ENCODE assay signal across 10 mouse cellular contexts in genomic region chr4:104725673-104726072, GRCm38 (mm10). TPM values are rescaled to one million over a fixed set of nuclear protein-coding genes. Genes with fewer than 3 reads are reported as not detected.
DNase-seq lines count a peak whose midpoint lies in the region; ATAC-seq and TF ChIP-seq lines count a peak whose summit lies in the region.
"Had no signal": no experiment of that assay in that cellular context is flagged by ENCODE, and none has a peak within 500 bp of the region (broad histone marks: within the 10 kb centered on the region; RNA-seq: fewer than 3 reads in every experiment).

No protein-coding gene starts in this region.

- 45% methylated on average over 3 of the region's 3 CpGs for WGBS in hindbrain, embryonic 10.5 days
- WGBS in hindbrain, embryonic 12.5 days: 52% methylated on average over 3 of the region's 3 CpGs
- 48% methylated on average over 3 of the region's 3 CpGs for WGBS in liver, embryonic 14.5 days (ENCODE audit: insufficient replicate concordance)
- WGBS in thymus, adult 2 months: 61% methylated on average over 3 of the region's 3 CpGs

- POLR2A ChIA-PET in Patski (lab: Charles Lee): no interaction called here

- CTCF ChIA-PET in Patski (lab: Charles Lee): interaction anchor here (0.7 to 1.0 kb wide), 3 partner anchors 17 to 153 kb away, joined by 3 read pairs; no protein-coding TSS in a partner anchor

- no peaks in the 10 kb centered on the region for H3K36me3 ChIP-seq in hindbrain, embryonic 10.5 days
- H3K36me3 ChIP-seq in hindbrain, embryonic 12.5 days: no peaks in the 10 kb centered on the region; the same call in 1 of the 2 replicates
- no peaks in the 10 kb centered on the region for H3K36me3 ChIP-seq in liver, embryonic 14.5 days (replicated peaks; ENCODE audit: control insufficient read depth, insufficient read depth, low read depth)
- H3K36me3 ChIP-seq in thymus, adult 2 months (ENCODE audit: control insufficient read depth, insufficient read depth, low read length): no peaks in the 10 kb centered on the region
- H3K36me3 ChIP-seq: heart, embryonic 10.5 days; lung, embryonic 15.5 days had no signal

- no peaks in the 10 kb centered on the region for H3K9me3 ChIP-seq in hindbrain, embryonic 10.5 days
- H3K9me3 ChIP-seq in hindbrain, embryonic 12.5 days (replicated peaks): no peaks in the 10 kb centered on the region
- no peaks in the 10 kb centered on the region for H3K9me3 ChIP-seq in liver, embryonic 14.5 days (ENCODE audit: control insufficient read depth, low read length)
- H3K9me3 ChIP-seq: forebrain, embryonic 12.5 days; heart, embryonic 10.5 days; lung, embryonic 15.5 days had no signal

- H3K4me3 ChIP-seq in hindbrain, embryonic 10.5 days: no peak overlapping the region
- no peak overlapping the region for H3K4me3 ChIP-seq in hindbrain, embryonic 12.5 days
- H3K4me3 ChIP-seq in liver, embryonic 14.5 days (ENCODE audit: insufficient read depth in 1 of 2, low read depth in 2 of 2, low read length in 2 of 2): no peak overlapping the region
- H3K4me3 ChIP-seq in thymus, adult 2 months (ENCODE audit: control insufficient read depth, insufficient read depth, low read length): no peak overlapping the region
- H3K4me3 ChIP-seq: forebrain, embryonic 12.5 days; heart, embryonic 10.5 days; lung, embryonic 15.5 days had no signal

- H3K4me2 ChIP-seq in hindbrain, embryonic 12.5 days (replicated peaks): no peak overlapping the region
- H3K4me2 ChIP-seq in liver, embryonic 14.5 days (ENCODE audit: low read depth): no peak overlapping the region
- H3K4me2 ChIP-seq: forebrain, embryonic 12.5 days; lung, embryonic 15.5 days had no signal

- in situ Hi-C loops in Patski (cut with MboI; ENCODE audit: low pct_unique_long_range_greater_than_20kb): no loop called here

- TF ChIP-seq EP300 in liver, embryonic 14.5 days (IDR thresholded peaks at IDR 0.05; ENCODE audit: low read depth): no peak

- peak; percentile 28; the same call in 1 of the 2 replicates for TF ChIP-seq CTCF in liver, embryonic 14.5 days (IDR thresholded peaks at IDR 0.05; ENCODE audit: low read depth)
- TF ChIP-seq CTCF in Patski (IDR thresholded peaks at IDR 0.05): peak; percentile 30
- TF ChIP-seq CTCF in thymus, adult 2 months (IDR thresholded peaks at IDR 0.05; ENCODE audit: borderline replicate concordance, control insufficient read depth, extremely low read depth, insufficient read depth, low read length, poor library complexity): no peak

- no peak overlapping the region for H3K27ac ChIP-seq in hindbrain, embryonic 10.5 days
- no peak overlapping the region for H3K27ac ChIP-seq in hindbrain, embryonic 12.5 days
- no peak overlapping the region for H3K27ac ChIP-seq in liver, embryonic 14.5 days
- H3K27ac ChIP-seq in thymus, adult 2 months (ENCODE audit: control insufficient read depth, insufficient read depth, low read length): no peak overlapping the region
- H3K27ac ChIP-seq: forebrain, embryonic 12.5 days; heart, embryonic 10.5 days; lung, embryonic 15.5 days had no signal

- H3K9ac ChIP-seq in hindbrain, embryonic 12.5 days: no peak overlapping the region
- H3K9ac ChIP-seq in liver, embryonic 14.5 days (replicated peaks): no peak overlapping the region
- H3K9ac ChIP-seq: forebrain, embryonic 12.5 days; lung, embryonic 15.5 days had no signal

- peak; percentile 8 for DNase-seq in hindbrain, embryonic 10.5 days (ENCODE audit: low spot score)
- DNase-seq in liver, embryonic 14.5 days (ENCODE audit: low read depth in 3 of 3, low spot score in 3 of 3): no peak
- DNase-seq in liver: no peak
- DNase-seq in Patski (ENCODE audit: low read depth, low spot score): no peak
- peak; percentile 4 for DNase-seq in c-Kit-positive CD71-negative TER-119-negative erythroid progenitor cells, embryonic 14.5 days (ENCODE audit: low read depth)
- no peak for DNase-seq in thymus, adult 2 months

- H3K27me3 ChIP-seq in hindbrain, embryonic 10.5 days (ENCODE audit: insufficient read depth, poor library complexity, severe bottlenecking): no peaks in the 10 kb centered on the region
- no peaks in the 10 kb centered on the region for H3K27me3 ChIP-seq in hindbrain, embryonic 12.5 days
- H3K27me3 ChIP-seq in liver, embryonic 14.5 days (ENCODE audit: control insufficient read depth, insufficient read depth, low read length): no peaks in the 10 kb centered on the region
- no peaks in the 10 kb centered on the region for H3K27me3 ChIP-seq in Patski
- no peaks in the 10 kb centered on the region for H3K27me3 ChIP-seq in thymus, adult 2 months (ENCODE audit: control insufficient read depth, insufficient read depth, low read length)
- H3K27me3 ChIP-seq: forebrain, embryonic 12.5 days; lung, embryonic 15.5 days had no signal

- H3K4me1 ChIP-seq in hindbrain, embryonic 10.5 days (replicated peaks): peaks cover 8% of the 10 kb centered on the region; the same call in 1 of the 2 replicates
- peaks cover 13% of the 10 kb centered on the region for H3K4me1 ChIP-seq in hindbrain, embryonic 12.5 days
- no peaks in the 10 kb centered on the region for H3K4me1 ChIP-seq in liver, embryonic 14.5 days (replicated peaks; ENCODE audit: control insufficient read depth in 2 of 2, insufficient read depth in 2 of 2, low read length in 1 of 2)
- no peaks in the 10 kb centered on the region for H3K4me1 ChIP-seq in thymus, adult 2 months (replicated peaks; ENCODE audit: control insufficient read depth, insufficient read depth, low read length)
- H3K4me1 ChIP-seq: lung, embryonic 15.5 days had no signal

- no peak for ATAC-seq in hindbrain, embryonic 12.5 days (ENCODE audit: low FRiP score)
- no peak for ATAC-seq in liver, embryonic 14.5 days (ENCODE audit: insufficient read depth)
- no peak for ATAC-seq in Patski

- no peak for TF ChIP-seq POLR2A in thymus, adult 2 months (IDR thresholded peaks at IDR 0.05; ENCODE audit: control insufficient read depth, extremely low read depth, insufficient read depth, low read length, poor library complexity)

RNA-seq across cellular contexts. Expression of gene C8b, which starts 40.4 kb away (rescaled TPM):
- polyA plus RNA-seq in hindbrain, embryonic 10.5 days (2016; fragmentation: Nextera tagmentation; extraction: Ambion mirVana): 0.25 TPM in 1 of 2 replicates, not detected in the other
- polyA plus RNA-seq in hindbrain, embryonic 12.5 days (2016; fragmentation: Nextera tagmentation; extraction: Ambion mirVana): not detected in 2 replicates
- 16.5 and 21.8 TPM in 2 replicates for polyA plus RNA-seq in liver, embryonic 14.5 days (2012; rRNA removed)
- 28.4 and 29.1 TPM in 2 replicates for polyA plus RNA-seq in liver, embryonic 14.5 days (2014; fragmentation: Nextera tagmentation; extraction: Ambion mirVana)
- not detected for polyA plus RNA-seq in Patski (2021)
- polyA plus RNA-seq in thymus, adult 2 months (2012; rRNA removed): 0.15 TPM in 1 of 2 replicates, not detected in the other
- polyA plus RNA-seq: forebrain, embryonic 12.5 days had no signal

Comparison
In these comparisons a context has a peak if more than half of its experiments do, and no peak if none do; other contexts are left out.
1. DNase-seq: peak in hindbrain, embryonic 10.5 days (single experiment) and c-Kit-positive CD71-negative TER-119-negative erythroid progenitor cells, embryonic 14.5 days (single experiment); none in liver, embryonic 14.5 days (0 of 3), liver (single experiment), Patski (single experiment) and thymus, adult 2 months (single experiment).
2. RNA of gene C8b, which starts 40.4 kb away (polyA plus RNA-seq): 16.5 to 29.1 TPM in liver, embryonic 14.5 days; 0.25 TPM in hindbrain, embryonic 10.5 days, not detected in hindbrain, embryonic 12.5 days, not detected in Patski (single experiment) and 0.15 TPM in thymus, adult 2 months; every median in the first group is over 10 times any median in the second.